Mouse (Mus musculus) midbrain, postnatal 0 days (tissue): ENCODE results near the gene Jarid2. TPM values are rescaled to one million over a fixed set of nuclear protein-coding genes. Genes with fewer than 3 reads are reported as not detected.

Source experiments
- ATAC-seq: fragments of 200-750 bp; cut with Nextera tagmentation; 2 replicates; pipeline ENCODE4 v1.8.0; 2017; ENCODE audit warnings: moderate number of reproducible peaks, mild to moderate bottlenecking, moderate TSS enrichment, moderate library complexity; ENCODE audit not compliant: low FRiP score
- DNase-seq: peaks from one replicate; pipeline ENCODE4 v3.0.0-alpha.2; 2015; ENCODE audit warnings: low spot score
- H3K27ac ChIP-seq: fragments of 300-500 bp; sonication (generic); 2 replicates; pipeline ENCODE4 v1.5.1; 2014; ENCODE audit warnings: low read depth, mild to moderate bottlenecking, low read length, mixed read lengths
- H3K27me3 ChIP-seq: fragments of 300-500 bp; sonication (generic); 2 replicates; pipeline ENCODE4 v1.6.1; 2014; ENCODE audit warnings: low read length, control low read depth, mixed read lengths; ENCODE audit not compliant: insufficient read depth
- H3K36me3 ChIP-seq: fragments of 300-500 bp; sonication (generic); 2 replicates; pipeline ENCODE4 v1.6.1; 2014; ENCODE audit warnings: low read length, control low read depth, mixed read lengths; ENCODE audit not compliant: insufficient read depth
- H3K4me1 ChIP-seq: fragments of 300-500 bp; sonication (generic); 2 replicates; pipeline ENCODE4 v1.6.1; 2014; ENCODE audit warnings: mild to moderate bottlenecking, control low read depth, antibody characterized with exemption, low read length, mixed read lengths; ENCODE audit not compliant: insufficient read depth
- H3K4me2 ChIP-seq: fragments of 300-500 bp; sonication (generic); 2 replicates; pipeline ENCODE4 v1.6.1; 2014; ENCODE audit warnings: low read depth, mild to moderate bottlenecking, low read length, mixed read lengths; ENCODE audit not compliant: poor library complexity, severe bottlenecking
- H3K4me3 ChIP-seq: fragments of 300-500 bp; sonication (generic); 2 replicates; pipeline ENCODE4 v1.5.1; 2014; ENCODE audit warnings: low read depth, mild to moderate bottlenecking, low read length, moderate library complexity
- H3K9ac ChIP-seq: fragments of 300-500 bp; sonication (generic); replicated peaks from 2 replicates; pipeline ENCODE4 v1.6.1; 2014; ENCODE audit warnings: mild to moderate bottlenecking, low read length, moderate library complexity, mixed read lengths; ENCODE audit not compliant: poor library complexity, severe bottlenecking
- H3K9me3 ChIP-seq: fragments of 300-500 bp; sonication (generic); 2 replicates; pipeline ENCODE4 v1.6.1; 2016; ENCODE audit warnings: low read length, control low read depth
- CTCF ChIP-seq: IDR thresholded peaks from 2 replicates; pipeline ENCODE4 v1.5.1; 2016; ENCODE audit warnings: antibody characterized with exemption, mild to moderate bottlenecking
- WGBS: fragments of 180-500 bp; shearing (Covaris S2); extraction: QIAGEN DNeasy Blood & Tissue Kit; methylation state at CpG from one replicate; pipeline ENCODE4 v1.1.7; 2014; 5-methylcytosine and 5-hydroxymethylcytosine counted together
- polyA plus RNA-seq: library from polyadenylated mRNA; unstranded; fragments of >200 nt; fragmentation: Nextera tagmentation; extraction: Ambion mirVana; gene quantifications from 2 replicates; pipeline ENCODE4 v1.2.1, GENCODE M21; 2015
- total RNA-seq: library from RNA; depleted of rRNA; stranded (reverse); fragments of >200 nt; gene quantifications from 2 replicates; pipeline ENCODE4 v1.2.3, GENCODE M21; 2014

Jarid2 gene
- total and polyA plus RNA-seq, 2 experiments from 2014 or later: 18.0 to 19.3 TPM

DNA sequence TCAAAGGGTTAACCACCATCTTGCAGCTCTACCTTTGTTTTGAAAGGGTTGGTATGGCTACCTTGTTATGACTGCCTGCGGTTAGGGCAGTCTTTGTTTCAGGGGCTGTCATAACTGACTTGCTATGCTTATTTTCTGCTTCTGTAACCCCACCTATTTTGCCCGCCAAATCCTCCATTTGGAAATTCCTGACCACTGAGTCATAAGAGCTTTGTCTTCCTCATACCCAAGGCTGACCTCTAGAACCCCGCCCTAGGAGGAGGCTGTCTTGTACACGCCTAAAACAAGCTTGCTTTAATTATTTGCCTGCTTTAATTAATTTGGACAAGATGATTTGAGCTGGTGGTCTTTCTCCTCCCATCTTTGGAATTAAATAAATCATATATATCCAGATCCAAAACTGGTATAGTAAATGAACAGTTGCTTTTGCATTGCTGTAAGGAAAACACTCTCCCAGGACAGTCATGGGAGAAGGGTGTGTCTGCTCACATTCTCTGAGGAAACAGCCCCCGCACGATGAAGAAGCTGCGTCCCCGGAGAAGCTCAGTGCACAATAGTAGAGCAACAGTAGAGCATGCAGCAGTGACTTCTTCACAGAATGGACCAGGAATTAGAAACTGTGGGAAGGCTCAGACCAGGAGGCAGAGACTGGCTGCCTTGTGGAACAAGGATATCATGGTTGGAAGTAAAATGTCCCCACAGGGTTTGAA, 210.2 kb downstream of the Jarid2 start:
- H3K9me3 ChIP-seq: no peaks in the 10 kb centered on the region
- H3K36me3 ChIP-seq: no peaks in the 10 kb centered on the region
- DNase-seq (no peak), ATAC-seq (no peak)
- TF ChIP-seq CTCF: no peak
- H3K4me2 ChIP-seq: no peak overlapping the region
- 80% methylated on average over 8 of the region's 8 CpGs for WGBS
- H3K4me3 ChIP-seq: no peak overlapping the region
- no peak overlapping the region for H3K27ac ChIP-seq
- H3K9ac ChIP-seq: no peak overlapping the region
- H3K4me1 ChIP-seq: peaks cover 3% of the 10 kb centered on the region; the same call in 1 of the 2 replicates
- no peaks in the 10 kb centered on the region for H3K27me3 ChIP-seq

DNA sequence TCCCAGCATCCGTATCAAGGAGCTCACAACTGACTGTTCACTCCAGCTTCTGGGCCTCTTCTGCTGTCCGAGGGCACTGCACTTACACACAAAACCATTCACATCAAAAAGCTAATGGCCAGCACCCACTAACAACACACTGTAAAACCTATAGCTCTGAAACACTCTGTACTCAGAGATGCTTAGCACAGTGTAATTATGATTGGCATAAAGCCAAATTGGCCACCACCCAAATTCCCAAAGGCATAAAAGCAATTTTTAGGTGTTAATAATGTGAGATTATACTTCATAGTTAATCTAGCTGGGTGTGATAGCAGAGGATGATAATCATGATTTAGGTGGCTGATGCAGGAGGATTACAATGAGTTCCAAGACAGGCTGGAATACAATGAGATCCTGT, 214.3 kb downstream of the Jarid2 start:
- ATAC-seq (no peak), DNase-seq (no peak)
- Histone ChIP-seq H3K9me3 (no peaks in the 10 kb centered on the region), H3K4me3 (no peak overlapping the region), H3K4me2 (no peak overlapping the region), H3K27me3 (no peaks in the 10 kb centered on the region), H3K27ac (no peak overlapping the region), H3K36me3 (no peaks in the 10 kb centered on the region), H3K4me1 (peaks cover 11% of the 10 kb centered on the region; the same call in 1 of the 2 replicates), H3K9ac (no peak overlapping the region)
- no peak for TF ChIP-seq CTCF
- WGBS: 90% methylated on average over 2 of the region's 2 CpGs

DNA sequence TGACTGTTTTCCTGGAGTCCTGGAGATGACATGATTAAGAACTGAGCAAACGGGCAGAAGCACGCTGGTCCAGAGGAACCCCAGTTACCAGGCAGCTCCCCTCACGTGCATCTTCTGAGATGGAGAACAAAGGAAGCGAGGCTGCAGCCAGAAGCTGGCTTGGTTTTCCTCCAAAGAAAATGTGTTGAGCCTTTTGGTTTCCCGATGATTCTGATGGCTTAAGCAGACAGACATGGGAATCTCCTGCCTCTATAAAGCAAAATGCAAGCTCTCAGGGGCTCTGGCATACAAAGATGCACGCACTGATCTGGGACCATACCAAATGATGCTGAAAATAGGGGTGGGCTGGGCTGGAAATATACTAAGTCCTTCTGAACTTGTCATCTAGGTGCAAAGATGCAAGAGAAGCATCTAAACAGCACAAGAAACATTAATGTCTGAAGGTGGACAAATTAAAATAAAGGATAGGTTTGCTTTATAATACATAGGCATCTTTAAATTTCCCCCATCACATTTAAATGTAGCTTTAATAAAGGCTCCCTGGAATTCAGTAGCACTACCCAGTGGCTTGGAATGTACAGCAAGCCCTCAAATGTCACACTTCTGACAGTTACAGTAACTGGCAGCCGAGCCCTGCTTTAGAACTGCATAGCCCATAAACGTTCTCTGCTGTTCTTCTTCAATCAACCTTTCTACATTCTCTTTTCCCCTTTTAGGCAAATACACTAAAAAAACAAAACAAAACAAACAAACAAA, 217.8 kb downstream of the Jarid2 start:
- DNase-seq (peak; percentile 82), ATAC-seq (peak; percentile 77; the same call in 1 of the 2 replicates)
- 3% methylated on average over 8 of the region's 8 CpGs for WGBS
- Histone ChIP-seq H3K9me3 (no peaks in the 10 kb centered on the region), H3K36me3 (no peaks in the 10 kb centered on the region), H3K4me2 (peak overlapping the region; percentile 63), H3K27me3 (no peaks in the 10 kb centered on the region), H3K4me3 (peak overlapping the region; percentile 49), H3K4me1 (peaks cover 11% of the 10 kb centered on the region; the same call in 1 of the 2 replicates), H3K27ac (peak overlapping the region; percentile 82), H3K9ac (peak overlapping the region; percentile 63)
- TF ChIP-seq CTCF: no peak; the same call in 1 of the 2 replicates

GRCm38 (mm10) chr13:44948320-44949250, 219.3 kb downstream of the Jarid2 start:
- ATAC-seq: no peak
- no peaks in the 10 kb centered on the region for H3K36me3 ChIP-seq

GRCm38 (mm10) chr13:44952393-44953086, 223.3 kb downstream of the Jarid2 start:
- Histone ChIP-seq H3K27me3 (no peaks in the 10 kb centered on the region), H3K27ac (no peak overlapping the region), H3K4me3 (no peak overlapping the region), H3K4me2 (no peak overlapping the region), H3K36me3 (no peaks in the 10 kb centered on the region), H3K4me1 (peaks cover 2% of the 10 kb centered on the region; the same call in 1 of the 2 replicates), H3K9me3 (no peaks in the 10 kb centered on the region), H3K9ac (no peak overlapping the region)
- peak; percentile 53 for TF ChIP-seq CTCF
- WGBS: 73% methylated on average over 10 of the region's 10 CpGs
- DNase-seq (peak; percentile 42), ATAC-seq (no peak)

More at GRCm38 (mm10) chr13:44948320-44949250, 219.3 kb downstream of the Jarid2 start:
- Histone ChIP-seq H3K4me1 (peaks cover 7% of the 10 kb centered on the region; the same call in 1 of the 2 replicates), H3K27ac (no peak overlapping the region), H3K27me3 (no peaks in the 10 kb centered on the region), H3K4me3 (no peak overlapping the region), H3K4me2 (no peak overlapping the region), H3K9me3 (no peaks in the 10 kb centered on the region), H3K9ac (no peak overlapping the region)
- no peak for DNase-seq
- WGBS: 93% methylated on average over 15 of the region's 16 CpGs
- no peak for TF ChIP-seq CTCF
